Mouse (Mus musculus) E14TG2a.4 (cell line): ENCODE measurements around the gene Sost.

Experiments used
- H3K27me3 ChIP-seq: 2 replicates; pipeline ENCODE4 v1.6.1; 2014; ENCODE audit warnings: low read length, control low read depth; ENCODE audit not compliant: insufficient read depth
- H3K36me3 ChIP-seq: 2 replicates; pipeline ENCODE4 v1.6.1; 2014; ENCODE audit warnings: low read length, control low read depth; ENCODE audit not compliant: insufficient read depth
- H3K4me1 ChIP-seq: replicated peaks from 2 replicates; pipeline ENCODE4 v1.6.1; 2014; ENCODE audit warnings: low read depth, low read length, control low read depth
- H3K4me3 ChIP-seq: replicated peaks from 2 replicates; pipeline ENCODE4 v1.5.1; 2014; ENCODE audit warnings: mild to moderate bottlenecking, low read length
- H3K9me3 ChIP-seq: 2 replicates; pipeline ENCODE4 v1.6.1; 2014; ENCODE audit warnings: low read length, control low read depth
- CTCF ChIP-seq: conservative IDR thresholded peaks from 2 replicates; pipeline ENCODE4 v1.5.1; 2014; ENCODE audit warnings: low read length
- NANOG ChIP-seq: IDR thresholded peaks from 2 replicates; pipeline ENCODE4 v1.6.1; 2014; ENCODE audit warnings: borderline replicate concordance, low read length, mixed read lengths
- POU5F1 ChIP-seq: IDR thresholded peaks from 2 replicates; pipeline ENCODE4 v1.6.1; 2014; ENCODE audit warnings: low read length, borderline replicate concordance

Gene Sost

DNA sequence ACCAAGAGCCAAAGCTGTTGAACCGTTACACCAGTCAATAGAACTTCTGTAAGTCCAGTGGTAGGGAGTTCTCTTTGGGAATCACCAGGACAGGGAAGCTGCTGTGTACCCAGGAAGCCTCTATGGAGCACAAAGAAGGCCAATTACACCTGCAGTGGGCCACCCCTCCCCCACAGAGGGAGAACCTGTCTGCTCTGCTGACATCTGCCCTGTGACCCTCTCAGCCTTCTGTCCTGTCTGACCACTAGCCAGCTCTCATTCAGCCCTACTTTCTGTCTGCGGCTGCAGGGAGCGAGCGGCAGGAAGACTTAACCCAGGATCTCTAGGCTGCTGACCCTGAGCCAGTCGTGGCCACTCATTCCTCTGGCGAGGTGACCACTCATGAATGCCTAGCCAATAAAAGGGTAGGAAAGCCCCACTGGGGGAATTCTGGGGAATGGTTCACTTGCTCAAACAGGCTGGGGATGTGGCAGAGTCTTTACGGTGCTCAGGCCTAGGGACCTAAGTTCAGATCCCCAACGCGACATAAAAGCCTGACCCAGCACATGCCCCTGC lies 13.9 kb upstream of the Sost start:
- TF ChIP-seq CTCF, result no peak
- TF ChIP-seq NANOG, result no peak
- no peak for TF ChIP-seq POU5F1

DNA sequence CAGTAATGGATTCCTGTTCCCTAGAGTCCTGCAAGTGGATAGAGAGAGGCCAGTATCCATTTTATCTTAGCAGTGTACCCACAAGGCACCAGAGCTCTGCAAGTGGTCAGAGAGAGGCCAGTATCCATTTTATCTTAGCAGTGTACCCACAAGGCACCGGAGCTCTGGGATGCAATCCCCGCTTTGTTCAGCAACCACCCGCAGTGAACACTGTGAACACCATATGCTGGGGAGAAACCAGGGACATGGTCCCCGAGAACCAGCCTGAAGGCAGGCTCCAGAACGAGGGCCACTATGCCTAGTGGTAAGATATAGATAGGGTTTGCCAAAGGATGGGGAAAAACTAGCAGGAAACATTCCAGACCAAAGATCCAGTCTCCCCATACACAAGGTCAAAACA lies 12.3 kb upstream of the Sost start:
- H3K27me3 ChIP-seq, result no peaks in the 10 kb centered on the region
- H3K4me1 ChIP-seq, result peaks cover 67% of the 10 kb centered on the region
- no peak overlapping the region for H3K4me3 ChIP-seq
- H3K36me3 ChIP-seq, result peaks cover 44% of the 10 kb centered on the region
- no peaks in the 10 kb centered on the region for H3K9me3 ChIP-seq
- no peak for TF ChIP-seq POU5F1
- no peak for TF ChIP-seq NANOG
- no peak for TF ChIP-seq CTCF

More for the DNA sequence above, 13.9 kb upstream of the Sost start:
- Histone ChIP-seq H3K4me3 (no peak overlapping the region), H3K4me1 (peaks cover 60% of the 10 kb centered on the region), H3K9me3 (no peaks in the 10 kb centered on the region), H3K27me3 (peaks cover 6% of the 10 kb centered on the region), H3K36me3 (peaks cover 39% of the 10 kb centered on the region)

DNA sequence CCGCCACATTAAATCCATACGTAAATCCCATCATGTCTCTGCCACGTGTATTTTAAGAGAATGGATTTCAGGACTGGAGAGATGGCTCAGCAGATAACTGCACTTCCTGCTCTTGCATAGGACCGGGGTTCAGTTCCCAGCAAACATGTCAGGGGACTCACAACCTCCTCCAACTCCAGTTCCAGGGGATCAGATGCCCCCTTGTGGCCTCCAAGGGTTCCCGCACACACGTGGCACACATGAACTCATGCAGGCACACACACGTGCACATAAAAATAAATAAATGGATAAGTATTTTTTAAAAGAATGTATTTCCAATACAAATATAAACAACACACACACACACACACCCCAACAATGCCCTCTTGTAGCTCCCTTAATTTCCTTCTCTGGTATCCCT lies 10.1 kb upstream of the Sost start:
- Histone ChIP-seq H3K4me1 (peaks cover 56% of the 10 kb centered on the region), H3K36me3 (peaks cover 55% of the 10 kb centered on the region), H3K4me3 (no peak overlapping the region), H3K9me3 (no peaks in the 10 kb centered on the region), H3K27me3 (no peaks in the 10 kb centered on the region)
- peak; percentile 67 for TF ChIP-seq CTCF
- no peak for TF ChIP-seq POU5F1
- no peak for TF ChIP-seq NANOG

DNA sequence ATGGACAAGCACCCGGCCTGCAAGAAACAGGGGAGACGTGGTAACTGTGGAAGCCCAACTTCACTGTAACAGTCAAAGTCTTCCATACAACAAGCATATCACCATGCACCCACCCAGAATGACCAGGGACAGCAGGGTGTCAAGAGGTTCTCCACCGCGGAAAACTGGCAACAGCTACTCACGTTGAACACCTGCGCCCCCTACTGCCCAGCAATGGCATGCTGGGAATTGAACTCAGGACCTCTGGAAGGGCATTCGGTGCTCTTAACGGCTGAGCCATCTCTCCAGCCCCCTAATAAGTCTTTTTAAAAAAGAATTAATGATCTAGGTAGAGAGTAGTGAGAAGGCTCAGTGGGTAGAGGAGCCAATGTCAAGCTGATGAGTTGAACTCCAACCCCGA lies 8.1 kb upstream of the Sost start:
- H3K27me3 ChIP-seq, result no peaks in the 10 kb centered on the region
- H3K4me1 ChIP-seq, result peaks cover 40% of the 10 kb centered on the region
- peak; percentile 67 for TF ChIP-seq CTCF
- no peak for TF ChIP-seq POU5F1
- no peak for TF ChIP-seq NANOG
- no peaks in the 10 kb centered on the region for H3K9me3 ChIP-seq
- H3K36me3 ChIP-seq, result peaks cover 36% of the 10 kb centered on the region
- no peak overlapping the region for H3K4me3 ChIP-seq

DNA sequence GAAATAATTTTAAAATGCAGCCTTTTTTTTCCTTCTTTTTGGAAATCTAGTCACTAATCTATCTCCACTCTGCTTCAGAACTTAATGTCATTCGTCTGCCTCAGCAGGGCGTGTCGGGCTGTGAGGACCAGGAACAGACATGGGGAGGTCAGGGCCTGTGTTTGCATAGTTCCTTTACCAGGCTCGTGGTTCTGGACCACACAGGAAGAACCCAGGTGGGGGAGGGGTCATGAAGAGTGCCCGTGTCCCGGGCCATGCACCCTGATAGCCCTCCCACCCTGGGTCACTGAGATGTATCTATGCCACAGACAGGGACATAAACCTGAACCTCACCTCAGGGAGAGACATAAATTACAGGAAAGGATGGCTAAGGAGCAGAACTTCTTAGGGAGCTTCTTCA lies 7.4 kb upstream of the Sost start:
- Histone ChIP-seq H3K4me3 (no peak overlapping the region), H3K27me3 (no peaks in the 10 kb centered on the region), H3K36me3 (peaks cover 29% of the 10 kb centered on the region), H3K4me1 (peaks cover 40% of the 10 kb centered on the region), H3K9me3 (no peaks in the 10 kb centered on the region)
- TF ChIP-seq CTCF (no peak), NANOG (no peak), POU5F1 (no peak)

DNA sequence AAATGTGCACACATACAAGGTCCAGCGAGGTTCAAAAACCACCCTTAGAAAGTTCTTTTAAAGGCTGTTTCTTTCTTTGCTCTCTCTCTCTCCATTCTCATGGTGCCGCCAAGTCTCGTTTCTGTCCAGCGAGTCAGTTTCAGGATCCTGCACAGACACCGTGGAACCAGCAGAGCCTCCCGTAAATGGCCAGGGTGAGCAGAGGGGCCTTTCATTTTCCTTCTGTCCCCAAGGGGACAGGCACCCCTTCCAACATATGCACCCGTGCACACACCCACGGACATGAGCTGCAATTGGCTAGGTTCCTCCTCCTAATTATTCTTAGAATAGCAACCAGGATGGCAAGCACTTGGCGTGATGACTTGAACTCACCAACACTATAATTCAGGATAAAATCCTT lies 6.7 kb upstream of the Sost start:
- H3K27me3 ChIP-seq, result no peaks in the 10 kb centered on the region
- TF ChIP-seq NANOG (no peak), POU5F1 (no peak), CTCF (no peak)
- peaks cover 41% of the 10 kb centered on the region for H3K4me1 ChIP-seq
- H3K4me3 ChIP-seq, result no peak overlapping the region
- no peaks in the 10 kb centered on the region for H3K9me3 ChIP-seq
- peaks cover 23% of the 10 kb centered on the region for H3K36me3 ChIP-seq

DNA sequence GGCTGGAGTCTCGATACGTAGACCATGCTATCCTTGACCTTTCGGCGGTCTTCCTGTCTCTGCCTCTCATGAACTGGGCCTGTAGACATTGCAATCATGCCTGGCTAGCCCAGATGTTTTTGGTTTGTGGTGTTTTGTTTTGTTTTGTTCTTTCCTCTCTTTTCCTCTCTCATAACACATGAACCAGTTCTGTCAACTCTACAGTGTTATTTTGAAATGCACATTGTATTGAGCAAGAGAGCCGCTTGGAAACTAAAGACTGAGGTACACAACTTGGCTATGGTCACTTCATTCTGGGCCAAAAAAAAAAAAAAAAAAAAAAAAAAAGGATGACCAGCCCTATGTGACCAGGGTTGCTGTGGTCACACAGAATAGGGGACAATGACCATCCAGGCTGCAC lies 5.8 kb upstream of the Sost start:
- peaks cover 42% of the 10 kb centered on the region for H3K4me1 ChIP-seq
- peaks cover 22% of the 10 kb centered on the region for H3K36me3 ChIP-seq
- TF ChIP-seq NANOG, result no peak
- TF ChIP-seq CTCF, result no peak
- TF ChIP-seq POU5F1, result no peak
- H3K9me3 ChIP-seq, result no peaks in the 10 kb centered on the region
- H3K4me3 ChIP-seq, result no peak overlapping the region
- H3K27me3 ChIP-seq, result peaks cover 3% of the 10 kb centered on the region; the same call in 1 of the 2 replicates

DNA sequence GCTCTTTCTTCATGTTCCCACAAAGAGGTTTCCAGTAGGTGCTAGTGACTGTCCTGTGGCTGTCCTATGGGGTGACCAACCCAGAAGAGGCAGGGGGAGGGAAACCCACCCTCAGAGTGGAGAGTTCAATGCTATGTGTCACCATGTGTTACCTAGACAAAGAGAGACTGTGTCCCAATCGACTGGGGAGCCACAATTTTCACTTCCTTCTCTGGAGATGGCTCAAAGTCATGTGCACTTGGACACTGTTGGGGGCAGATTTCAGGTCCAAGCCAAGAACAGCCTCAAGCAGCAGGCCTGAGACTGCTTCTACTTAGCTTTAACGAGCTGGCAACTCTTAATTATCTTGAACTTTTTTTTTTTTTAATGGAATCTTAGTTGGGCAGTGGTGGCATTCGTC lies 5.3 kb upstream of the Sost start:
- H3K4me3 ChIP-seq, result no peak overlapping the region
- H3K36me3 ChIP-seq, result peaks cover 22% of the 10 kb centered on the region
- no peaks in the 10 kb centered on the region for H3K9me3 ChIP-seq
- peaks cover 42% of the 10 kb centered on the region for H3K4me1 ChIP-seq
- no peak for TF ChIP-seq POU5F1
- TF ChIP-seq CTCF, result no peak
- no peak for TF ChIP-seq NANOG
- H3K27me3 ChIP-seq, result peaks cover 8% of the 10 kb centered on the region; the same call in 1 of the 2 replicates

DNA sequence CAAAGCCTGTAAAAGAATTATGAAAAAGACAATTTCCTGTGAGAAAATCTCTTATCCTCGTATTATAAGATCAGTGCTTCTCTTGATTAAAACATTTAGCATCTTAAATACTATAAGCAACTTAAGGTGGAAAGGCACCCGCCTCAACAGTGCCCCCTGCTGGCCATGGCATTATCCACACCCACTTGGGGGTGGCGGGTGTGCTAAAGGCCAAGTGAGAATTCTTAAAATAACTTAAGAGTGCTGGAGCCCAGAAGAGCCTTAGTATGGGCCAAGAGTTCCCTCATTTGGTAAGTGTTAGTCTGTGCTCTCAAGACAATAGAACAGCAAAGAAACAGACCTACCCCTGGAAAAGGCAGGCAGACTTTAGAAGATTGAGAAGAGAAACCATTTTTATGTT lies 4.6 kb upstream of the Sost start:
- H3K9me3 ChIP-seq, result no peaks in the 10 kb centered on the region
- TF ChIP-seq POU5F1 (no peak), NANOG (no peak), CTCF (peak; percentile 96)
- no peak overlapping the region for H3K4me3 ChIP-seq
- peaks cover 13% of the 10 kb centered on the region for H3K27me3 ChIP-seq
- H3K36me3 ChIP-seq, result peaks cover 22% of the 10 kb centered on the region
- peaks cover 47% of the 10 kb centered on the region for H3K4me1 ChIP-seq
